Mouse (Mus musculus): ENCODE results near the gene Mitf.
A peak's percentile ranks its signal among the peaks of the same experiment; 100 is the strongest.

The Mitf gene

GRCm38 (mm10) chr6:97806781-97807743 lies at the start of gene Mitf:
Gene Mitf, plus strand, starts transcription at chr6:97807052.
- Histone ChIP-seq H3K36me3 (ENCODE audit: insufficient read depth, low read length) (no peaks in the 10 kb centered on the region), H3K9me3 (ENCODE audit: low read length) (no peaks in the 10 kb centered on the region), H3K4me3 (replicated peaks; ENCODE audit: low read length) (peak within 1 kb of the TSS; percentile 89), H3K27me3 (ENCODE audit: insufficient read depth, low read length) (peaks cover 12% of the 10 kb centered on the region), H3K4me1 (replicated peaks; ENCODE audit: low read depth, low read length) (peaks cover 10% of the 10 kb centered on the region; the same call in 1 of the 2 replicates)
- TF ChIP-seq CTCF (conservative IDR thresholded peaks at IDR 0.05; ENCODE audit: low read length) (no peak), POU5F1 (IDR thresholded peaks at IDR 0.05; ENCODE audit: borderline replicate concordance, low read length) (no peak), NANOG (IDR thresholded peaks at IDR 0.05; ENCODE audit: borderline replicate concordance, low read length) (no peak)

DNA sequence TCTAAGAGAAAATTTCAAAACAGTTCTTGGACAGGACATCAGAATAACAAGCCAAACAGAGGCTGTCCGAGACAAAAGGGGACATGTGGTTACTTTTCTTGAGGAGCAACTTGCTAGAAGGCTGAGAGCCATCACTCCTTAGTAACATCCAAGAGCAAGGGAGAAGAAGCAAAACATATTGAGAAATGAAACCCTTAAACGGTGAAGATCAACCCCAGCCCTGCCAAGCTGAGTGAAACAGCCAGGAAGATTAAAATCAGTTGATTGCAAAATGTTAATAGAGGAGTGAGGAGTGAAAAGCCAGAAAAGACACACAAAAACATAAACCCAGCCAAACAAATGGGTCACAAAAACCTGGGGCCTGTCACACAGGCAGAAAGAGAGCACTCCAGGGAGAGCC lies 49.5 kb upstream of the Mitf start:
- Histone ChIP-seq H3K27me3 (ENCODE audit: insufficient read depth, low read length) (no peaks in the 10 kb centered on the region; the same call in 1 of the 2 replicates), H3K36me3 (ENCODE audit: insufficient read depth, low read length) (no peaks in the 10 kb centered on the region), H3K4me3 (replicated peaks; ENCODE audit: low read length) (no peak overlapping the region), H3K4me1 (replicated peaks; ENCODE audit: low read depth, low read length) (0 out of 2 replicates have a peak, but pooled peaks cover 5% of the 10 kb centered on the region), H3K9me3 (ENCODE audit: low read length) (no peaks in the 10 kb centered on the region)
- TF ChIP-seq POU5F1 (IDR thresholded peaks at IDR 0.05; ENCODE audit: borderline replicate concordance, low read length): no peak

DNA sequence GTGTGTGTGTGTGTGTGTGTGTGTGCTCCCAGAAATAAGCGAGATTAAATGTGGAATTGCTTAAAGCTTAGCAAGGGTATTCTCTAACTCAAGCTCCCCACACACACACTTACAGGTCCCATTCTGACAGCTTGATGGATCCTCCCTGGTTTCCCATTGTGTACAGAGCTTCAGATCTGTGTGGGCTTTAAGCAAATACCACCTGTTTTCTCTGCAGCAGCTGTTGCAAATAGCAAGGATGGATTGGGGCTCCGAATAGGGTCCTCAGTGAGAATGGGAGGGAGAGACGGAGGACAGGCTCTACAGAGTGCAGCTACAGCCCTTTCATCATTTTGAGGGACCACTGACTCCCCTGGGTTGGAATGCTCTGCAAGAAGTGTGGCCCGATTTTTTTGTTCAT lies 48.0 kb upstream of the Mitf start:
- Histone ChIP-seq H3K36me3 (ENCODE audit: insufficient read depth, low read length) (no peaks in the 10 kb centered on the region), H3K27me3 (ENCODE audit: insufficient read depth, low read length) (no peaks in the 10 kb centered on the region; the same call in 1 of the 2 replicates), H3K9me3 (ENCODE audit: low read length) (no peaks in the 10 kb centered on the region), H3K4me3 (replicated peaks; ENCODE audit: low read length) (no peak overlapping the region), H3K4me1 (replicated peaks; ENCODE audit: low read depth, low read length) (0 out of 2 replicates have a peak, but pooled peaks cover 5% of the 10 kb centered on the region)
- TF ChIP-seq CTCF (conservative IDR thresholded peaks at IDR 0.05; ENCODE audit: low read length) (no peak), NANOG (IDR thresholded peaks at IDR 0.05; ENCODE audit: borderline replicate concordance, low read length) (no peak), POU5F1 (IDR thresholded peaks at IDR 0.05; ENCODE audit: borderline replicate concordance, low read length) (no peak)

- no peaks in the 10 kb centered on the region for H3K36me3 ChIP-seq (ENCODE audit: insufficient read depth, low read length)
- peak; percentile 73 for TF ChIP-seq CTCF (conservative IDR thresholded peaks at IDR 0.05; ENCODE audit: low read length)
- TF ChIP-seq POU5F1 (IDR thresholded peaks at IDR 0.05; ENCODE audit: borderline replicate concordance, low read length): no peak
- no peak for TF ChIP-seq NANOG (IDR thresholded peaks at IDR 0.05; ENCODE audit: borderline replicate concordance, low read length)
- H3K27me3 ChIP-seq (ENCODE audit: insufficient read depth, low read length): peaks cover 4% of the 10 kb centered on the region; the same call in 1 of the 2 replicates
- H3K9me3 ChIP-seq (ENCODE audit: low read length): no peaks in the 10 kb centered on the region
- H3K4me1 ChIP-seq (replicated peaks; ENCODE audit: low read depth, low read length): 0 out of 2 replicates have a peak, but pooled peaks cover 5% of the 10 kb centered on the region
- H3K4me3 ChIP-seq (replicated peaks; ENCODE audit: low read length): no peak overlapping the region
These were observed 47.6 kb upstream of the Mitf start for GRCm38 (mm10) chr6:97759301-97759700.

DNA sequence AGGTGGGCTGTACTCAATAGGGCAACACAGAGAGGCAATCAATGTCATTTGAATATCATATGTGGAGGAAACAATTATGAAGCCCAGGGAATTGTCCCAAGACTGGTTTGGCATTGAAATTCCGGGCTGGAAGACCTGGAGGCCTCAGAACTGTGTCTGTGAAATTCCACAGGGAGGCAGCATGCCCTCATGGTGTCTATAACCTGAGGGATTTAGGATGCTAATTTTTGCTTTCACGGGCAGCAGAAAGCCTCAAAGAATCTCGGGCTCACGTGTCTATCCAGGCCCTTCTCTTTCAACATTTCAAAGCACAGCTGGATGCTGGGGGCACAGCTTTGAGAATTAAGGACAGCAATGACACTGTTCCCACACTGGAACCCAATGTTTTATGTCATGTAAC lies 45.5 kb upstream of the Mitf start:
- Histone ChIP-seq H3K9me3 (ENCODE audit: low read length) (no peaks in the 10 kb centered on the region), H3K36me3 (ENCODE audit: insufficient read depth, low read length) (no peaks in the 10 kb centered on the region), H3K27me3 (ENCODE audit: insufficient read depth, low read length) (peaks cover 4% of the 10 kb centered on the region; the same call in 1 of the 2 replicates), H3K4me3 (replicated peaks; ENCODE audit: low read length) (no peak overlapping the region), H3K4me1 (replicated peaks; ENCODE audit: low read depth, low read length) (0 out of 2 replicates have a peak, but pooled peaks cover 5% of the 10 kb centered on the region)
- TF ChIP-seq CTCF (conservative IDR thresholded peaks at IDR 0.05; ENCODE audit: low read length) (peak; percentile 32), NANOG (IDR thresholded peaks at IDR 0.05; ENCODE audit: borderline replicate concordance, low read length) (no peak)

DNA sequence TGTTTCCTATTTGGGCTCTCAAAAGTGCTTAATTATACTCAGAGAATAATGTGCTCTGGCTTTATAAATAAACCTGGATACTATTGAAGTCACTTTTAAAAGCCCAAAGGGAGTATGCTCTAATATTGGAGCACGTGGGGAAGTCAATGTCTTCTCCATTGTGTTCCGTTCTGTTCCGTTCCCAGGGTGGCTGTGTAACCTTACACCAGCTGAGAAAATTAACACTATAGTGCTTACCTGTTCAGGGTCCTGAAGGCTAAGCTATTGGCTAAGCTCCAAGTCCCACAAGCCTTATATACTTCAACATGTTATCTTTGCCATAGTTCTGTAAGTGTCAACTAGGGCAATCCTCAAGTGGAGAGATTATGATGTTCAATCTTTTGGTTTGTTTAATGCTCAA lies 42.9 kb upstream of the Mitf start:
- no peaks in the 10 kb centered on the region for H3K4me1 ChIP-seq (replicated peaks; ENCODE audit: low read depth, low read length)
- H3K27me3 ChIP-seq (ENCODE audit: insufficient read depth, low read length): peaks cover 4% of the 10 kb centered on the region; the same call in 1 of the 2 replicates
- no peaks in the 10 kb centered on the region for H3K36me3 ChIP-seq (ENCODE audit: insufficient read depth, low read length)
- H3K9me3 ChIP-seq (ENCODE audit: low read length): no peaks in the 10 kb centered on the region
- no peak for TF ChIP-seq CTCF (conservative IDR thresholded peaks at IDR 0.05; ENCODE audit: low read length)
- TF ChIP-seq POU5F1 (IDR thresholded peaks at IDR 0.05; ENCODE audit: borderline replicate concordance, low read length): no peak
- TF ChIP-seq NANOG (IDR thresholded peaks at IDR 0.05; ENCODE audit: borderline replicate concordance, low read length): no peak
- H3K4me3 ChIP-seq (replicated peaks; ENCODE audit: low read length): no peak overlapping the region

DNA sequence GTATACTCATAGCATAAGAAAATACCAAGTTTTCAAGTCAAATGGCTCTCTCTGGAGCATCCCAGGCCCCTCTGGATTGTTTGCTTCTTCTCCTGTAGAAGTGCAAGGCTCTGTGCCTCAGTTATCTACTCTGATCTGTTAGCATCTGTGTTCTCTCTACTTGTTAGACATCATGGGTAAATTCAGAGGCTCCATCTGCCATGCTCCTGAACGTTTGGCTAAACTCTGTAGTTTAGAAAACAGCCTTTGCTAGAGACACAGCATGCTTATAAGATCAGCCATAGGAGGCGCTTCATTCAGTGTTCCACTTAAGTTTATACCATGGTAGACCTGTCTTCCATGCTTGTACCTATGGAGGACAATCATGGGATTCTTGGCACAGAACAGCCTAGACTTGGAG lies 39.0 kb upstream of the Mitf start:
- TF ChIP-seq CTCF (conservative IDR thresholded peaks at IDR 0.05; ENCODE audit: low read length) (no peak), NANOG (IDR thresholded peaks at IDR 0.05; ENCODE audit: borderline replicate concordance, low read length) (no peak), POU5F1 (IDR thresholded peaks at IDR 0.05; ENCODE audit: borderline replicate concordance, low read length) (no peak)
- Histone ChIP-seq H3K36me3 (ENCODE audit: insufficient read depth, low read length) (no peaks in the 10 kb centered on the region), H3K4me3 (replicated peaks; ENCODE audit: low read length) (no peak overlapping the region), H3K9me3 (ENCODE audit: low read length) (no peaks in the 10 kb centered on the region), H3K27me3 (ENCODE audit: insufficient read depth, low read length) (0 out of 2 replicates have a peak, but pooled peaks cover 4% of the 10 kb centered on the region), H3K4me1 (replicated peaks; ENCODE audit: low read depth, low read length) (no peaks in the 10 kb centered on the region)

DNA sequence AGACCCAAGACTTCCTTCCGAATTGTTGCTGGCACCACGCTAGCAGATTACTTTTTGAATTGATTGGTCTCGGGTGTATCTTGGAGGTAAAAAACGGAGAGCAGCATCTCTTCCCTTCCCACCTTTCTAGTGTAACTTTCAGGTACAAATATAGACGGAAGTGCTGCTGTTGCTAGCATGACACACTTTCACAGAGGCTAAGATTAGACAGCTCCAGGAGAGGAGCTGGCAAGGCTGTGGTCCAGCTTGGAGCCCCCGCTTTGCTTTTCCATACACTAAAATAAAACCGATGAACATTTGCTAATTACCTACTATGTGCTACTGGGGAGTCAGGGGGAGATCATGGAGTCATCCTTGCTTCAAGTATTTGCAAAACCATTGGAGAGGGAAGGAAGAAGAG lies 37.3 kb upstream of the Mitf start:
- Histone ChIP-seq H3K4me1 (replicated peaks; ENCODE audit: low read depth, low read length) (no peaks in the 10 kb centered on the region), H3K4me3 (replicated peaks; ENCODE audit: low read length) (no peak overlapping the region), H3K9me3 (ENCODE audit: low read length) (no peaks in the 10 kb centered on the region), H3K27me3 (ENCODE audit: insufficient read depth, low read length) (no peaks in the 10 kb centered on the region), H3K36me3 (ENCODE audit: insufficient read depth, low read length) (no peaks in the 10 kb centered on the region)
- no peak for TF ChIP-seq CTCF (conservative IDR thresholded peaks at IDR 0.05; ENCODE audit: low read length)
- no peak for TF ChIP-seq POU5F1 (IDR thresholded peaks at IDR 0.05; ENCODE audit: borderline replicate concordance, low read length)
- TF ChIP-seq NANOG (IDR thresholded peaks at IDR 0.05; ENCODE audit: borderline replicate concordance, low read length): no peak

Data from E14TG2a.4 (cell line).